Mouse (Mus musculus): Measurements from ENCODE around the gene Trpc4.

DNA sequence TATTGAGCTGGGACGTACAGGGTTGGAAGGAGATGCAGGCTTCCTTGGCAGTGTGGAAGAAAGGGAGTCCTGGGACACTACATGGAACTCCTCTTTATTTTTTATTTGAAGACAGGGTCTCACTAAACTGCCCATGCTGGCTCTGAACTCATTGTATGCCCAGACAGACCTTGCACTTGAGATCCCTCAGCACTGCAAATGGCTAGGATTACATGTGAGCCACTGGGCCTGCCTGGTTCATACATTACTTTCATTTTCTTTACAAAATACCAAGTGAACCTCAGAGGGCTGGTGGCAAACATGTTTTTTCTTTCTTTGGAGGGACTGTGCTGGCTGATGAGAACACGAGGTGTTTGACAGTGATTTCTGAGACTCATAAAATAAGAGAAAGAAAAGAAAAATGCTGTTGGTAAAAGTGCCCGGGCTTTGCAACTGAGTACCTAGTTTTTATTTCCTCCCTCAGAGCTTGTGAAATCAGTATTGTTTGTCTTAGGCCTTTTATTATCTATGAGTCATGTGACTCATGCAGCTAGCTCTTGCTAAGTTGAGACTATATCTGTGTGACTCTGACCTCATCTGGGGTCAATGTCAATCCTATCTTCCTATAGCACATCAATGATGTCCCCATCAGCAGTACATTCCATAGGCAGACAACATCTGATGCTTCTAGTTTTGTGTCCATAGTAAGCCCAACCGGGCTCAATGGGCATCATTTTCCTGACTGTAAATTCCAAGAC is 89.1 kb downstream of the Trpc4 start:
- TF ChIP-seq POLR2A (IDR thresholded peaks at IDR 0.05; ENCODE audit: insufficient read depth, low read length) = no peak
- no peak for TF ChIP-seq CTCF (IDR thresholded peaks at IDR 0.05; ENCODE audit: low read depth, low read length)
- no peak for TF ChIP-seq EP300 (IDR thresholded peaks at IDR 0.05; ENCODE audit: insufficient read depth, low read depth, low read length)
